Mouse (Mus musculus) forebrain, postnatal 0 days (tissue): ENCODE measurements at regions not wholly inside any gene's neighbourhood (a gene's known extent, or its start where the extent isn't known, plus 50 kb on each side); places are given as distances from the start of the nearest gene placed in this dataset.

Experiments used
- ATAC-seq: fragments of 200-750 bp; cut with Nextera tagmentation; 2 replicates; pipeline ENCODE4 v1.8.0; 2017; ENCODE audit warnings: mild to moderate bottlenecking, moderate library complexity
- DNase-seq: peaks from one replicate; pipeline ENCODE4 v3.0.0-alpha.2; 2015
- H3K27ac ChIP-seq: fragments of 300-500 bp; sonication (generic); 2 replicates; pipeline ENCODE4 v1.5.1; 2014; ENCODE audit warnings: low read depth, mild to moderate bottlenecking, antibody characterized with exemption, low read length, moderate library complexity, mixed read lengths
- H3K27me3 ChIP-seq: fragments of 300-500 bp; sonication (generic); 2 replicates; pipeline ENCODE4 v1.6.1; 2014; ENCODE audit warnings: mild to moderate bottlenecking, low read length, mixed read lengths; ENCODE audit not compliant: insufficient read depth
- H3K36me3 ChIP-seq: fragments of 300-500 bp; sonication (generic); 2 replicates; pipeline ENCODE4 v1.6.1; 2014; ENCODE audit warnings: mild to moderate bottlenecking, moderate library complexity; ENCODE audit not compliant: insufficient read depth
- H3K4me1 ChIP-seq: fragments of 300-500 bp; sonication (generic); 2 replicates; pipeline ENCODE4 v1.6.1; 2014; ENCODE audit warnings: antibody characterized with exemption; ENCODE audit not compliant: insufficient read depth
- H3K4me2 ChIP-seq: fragments of 300-500 bp; sonication (generic); 2 replicates; pipeline ENCODE4 v1.6.1; 2014; ENCODE audit warnings: low read depth, mild to moderate bottlenecking, moderate library complexity
- H3K4me3 ChIP-seq: fragments of 300-500 bp; sonication (generic); 2 replicates; pipeline ENCODE4 v1.5.1; 2014; ENCODE audit warnings: low read depth, low read length, mixed read lengths
- H3K9ac ChIP-seq: fragments of 300-500 bp; sonication (generic); 2 replicates; pipeline ENCODE4 v1.6.1; 2014; ENCODE audit warnings: mild to moderate bottlenecking
- H3K9me3 ChIP-seq: fragments of 300-500 bp; sonication (generic); 2 replicates; pipeline ENCODE4 v1.6.1; 2016; ENCODE audit warnings: low read length
- CTCF ChIP-seq: sonication (generic); IDR thresholded peaks from 2 replicates; pipeline ENCODE4 v1.5.1; 2016; ENCODE audit warnings: antibody characterized with exemption, control low read depth, low read depth
- WGBS: fragments of 180-500 bp; shearing (Covaris S2); extraction: QIAGEN DNeasy Blood & Tissue Kit; methylation state at CpG from one replicate; pipeline ENCODE4 v1.1.7; 2014; 5-methylcytosine and 5-hydroxymethylcytosine counted together

DNA sequence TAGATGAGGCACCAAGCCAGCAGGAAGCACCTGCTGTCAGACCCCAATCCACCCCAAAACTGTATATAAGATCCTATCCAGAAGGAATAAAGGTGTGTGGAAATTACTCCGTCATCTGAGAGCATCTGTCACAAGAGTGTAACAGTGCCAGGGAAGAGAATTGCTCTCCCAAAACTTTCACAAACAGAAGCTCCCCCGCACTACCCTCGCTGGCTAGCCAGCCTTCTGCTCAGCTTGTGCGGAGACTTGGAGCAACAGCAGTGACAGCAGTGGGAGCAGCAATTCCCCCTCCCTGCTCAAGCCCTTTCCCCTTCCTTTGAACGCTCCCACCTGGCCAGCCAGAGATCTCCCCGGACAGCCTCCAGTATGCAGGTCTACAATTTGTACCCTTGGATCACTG lies 136.9 kb downstream of the Cd55b start:
- TF ChIP-seq CTCF = no peak
- H3K4me2 ChIP-seq = no peak overlapping the region
- no peak overlapping the region for H3K4me3 ChIP-seq
- H3K4me1 ChIP-seq = no peaks in the 10 kb centered on the region
- H3K27me3 ChIP-seq = no peaks in the 10 kb centered on the region
- ATAC-seq = no peak
- no peak overlapping the region for H3K27ac ChIP-seq
- WGBS = 63% methylated on average over 6 of the region's 6 CpGs
- H3K9ac ChIP-seq = no peak overlapping the region
- no peaks in the 10 kb centered on the region for H3K9me3 ChIP-seq
- DNase-seq = no peak
- H3K36me3 ChIP-seq = no peaks in the 10 kb centered on the region

DNA sequence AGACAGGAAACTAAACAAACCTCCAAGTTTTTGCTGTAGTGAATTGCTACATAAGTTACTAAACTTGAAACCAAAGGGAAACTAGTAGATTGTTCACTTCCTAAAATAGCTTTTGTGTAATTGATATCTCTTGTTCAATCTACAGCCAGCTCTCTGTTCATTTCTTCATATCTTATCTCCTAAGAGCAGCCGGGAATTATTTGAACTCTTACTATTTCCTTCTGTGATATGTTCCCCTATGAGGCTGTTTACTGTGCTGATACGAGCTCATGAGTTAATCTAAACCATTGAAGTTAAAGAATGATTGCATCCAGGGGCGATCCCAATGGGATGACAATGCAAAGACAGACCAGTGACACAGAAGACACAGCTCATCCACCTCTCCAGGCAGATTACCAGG lies 140.7 kb downstream of the Cd55b start:
- Histone ChIP-seq H3K4me1 (no peaks in the 10 kb centered on the region), H3K9ac (no peak overlapping the region), H3K27ac (no peak overlapping the region), H3K9me3 (no peaks in the 10 kb centered on the region), H3K4me2 (no peak overlapping the region), H3K27me3 (no peaks in the 10 kb centered on the region), H3K4me3 (no peak overlapping the region), H3K36me3 (no peaks in the 10 kb centered on the region)
- no peak for ATAC-seq
- no peak for DNase-seq
- no peak for TF ChIP-seq CTCF
- WGBS = 76% methylated on average over 3 of the region's 3 CpGs

DNA sequence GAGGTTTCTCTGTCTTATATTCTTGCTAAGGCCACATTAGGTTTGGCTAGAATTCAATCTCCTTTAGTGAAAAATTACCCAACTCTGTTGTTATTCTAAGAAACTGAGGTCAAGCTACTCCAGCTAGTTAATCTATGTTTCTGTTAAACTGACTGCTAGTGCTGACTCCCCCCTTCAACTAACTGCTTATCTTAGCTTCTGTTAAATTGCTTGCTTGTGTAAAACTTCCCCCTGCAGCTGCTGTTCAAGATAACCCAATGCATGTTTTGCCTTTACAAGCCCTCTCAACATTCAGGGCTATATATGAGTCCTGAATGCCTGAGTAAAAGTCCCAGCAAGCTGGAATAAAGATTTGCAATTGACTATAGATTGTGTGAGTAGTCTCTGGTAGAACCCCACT lies 143.6 kb downstream of the Cd55b start:
- Histone ChIP-seq H3K4me1 (no peaks in the 10 kb centered on the region), H3K4me2 (no peak overlapping the region), H3K9me3 (no peaks in the 10 kb centered on the region), H3K36me3 (no peaks in the 10 kb centered on the region), H3K27ac (no peak overlapping the region), H3K9ac (no peak overlapping the region), H3K4me3 (no peak overlapping the region), H3K27me3 (no peaks in the 10 kb centered on the region)
- no peak for ATAC-seq
- no peak for TF ChIP-seq CTCF
- no peak for DNase-seq

DNA sequence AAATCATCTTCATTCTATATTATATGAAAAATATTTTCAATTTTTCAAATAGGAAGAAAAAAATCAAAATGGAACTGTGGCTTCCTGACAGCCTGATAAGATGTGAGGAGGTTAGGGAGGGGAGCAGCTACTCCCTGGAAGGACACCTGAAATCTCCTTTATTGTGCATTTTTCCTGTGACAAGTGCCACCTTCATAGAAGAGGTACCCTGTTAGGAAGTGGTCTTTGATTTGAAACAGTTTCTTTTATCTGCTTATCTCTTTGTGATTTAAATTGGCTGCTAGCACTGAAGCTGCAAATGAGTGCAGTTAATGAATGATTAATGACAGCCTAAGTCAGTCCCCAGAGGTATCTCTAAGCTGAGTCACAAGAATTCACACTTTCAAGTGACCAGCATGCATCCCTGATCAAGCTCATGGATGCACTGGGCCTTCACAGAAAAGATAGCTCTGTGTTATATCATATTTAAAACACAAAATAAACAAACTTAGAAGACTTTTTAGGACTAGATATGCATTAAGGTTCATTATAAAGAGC lies 144.7 kb downstream of the Cd55b start:
- no peak for TF ChIP-seq CTCF
- H3K4me1 ChIP-seq = no peaks in the 10 kb centered on the region
- H3K36me3 ChIP-seq = no peaks in the 10 kb centered on the region
- H3K27me3 ChIP-seq = no peaks in the 10 kb centered on the region
- H3K9ac ChIP-seq = no peak overlapping the region
- DNase-seq (no peak), ATAC-seq (no peak)
- H3K9me3 ChIP-seq = no peaks in the 10 kb centered on the region
- H3K4me3 ChIP-seq = no peak overlapping the region
- no peak overlapping the region for H3K4me2 ChIP-seq
- H3K27ac ChIP-seq = no peak overlapping the region

DNA sequence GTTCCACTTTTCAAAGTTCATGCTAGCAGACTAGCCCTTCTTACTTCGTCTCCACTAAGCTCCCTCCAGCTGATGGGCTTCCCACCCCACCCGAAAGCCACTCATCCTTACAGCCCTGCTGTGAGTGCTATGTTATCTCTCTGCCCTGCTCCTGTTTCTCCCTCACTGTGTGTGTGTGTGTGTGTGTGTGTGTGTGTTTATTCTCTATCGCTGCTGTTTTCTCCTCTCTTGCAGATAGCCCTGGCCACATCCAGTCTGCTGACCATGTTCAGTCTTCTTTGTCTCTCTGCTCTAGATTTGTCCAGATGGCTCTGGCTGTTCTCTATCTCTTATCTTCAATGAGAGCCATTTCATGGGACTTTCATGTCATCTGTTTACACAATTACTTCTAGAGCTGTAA lies 145.9 kb downstream of the Cd55b start:
- Histone ChIP-seq H3K4me2 (no peak overlapping the region), H3K9me3 (no peaks in the 10 kb centered on the region), H3K27me3 (no peaks in the 10 kb centered on the region), H3K27ac (no peak overlapping the region), H3K9ac (no peak overlapping the region), H3K4me3 (no peak overlapping the region), H3K4me1 (no peaks in the 10 kb centered on the region), H3K36me3 (no peaks in the 10 kb centered on the region)
- DNase-seq = no peak
- WGBS = 79% methylated on average over 3 of the region's 3 CpGs
- ATAC-seq = no peak
- TF ChIP-seq CTCF = no peak

DNA sequence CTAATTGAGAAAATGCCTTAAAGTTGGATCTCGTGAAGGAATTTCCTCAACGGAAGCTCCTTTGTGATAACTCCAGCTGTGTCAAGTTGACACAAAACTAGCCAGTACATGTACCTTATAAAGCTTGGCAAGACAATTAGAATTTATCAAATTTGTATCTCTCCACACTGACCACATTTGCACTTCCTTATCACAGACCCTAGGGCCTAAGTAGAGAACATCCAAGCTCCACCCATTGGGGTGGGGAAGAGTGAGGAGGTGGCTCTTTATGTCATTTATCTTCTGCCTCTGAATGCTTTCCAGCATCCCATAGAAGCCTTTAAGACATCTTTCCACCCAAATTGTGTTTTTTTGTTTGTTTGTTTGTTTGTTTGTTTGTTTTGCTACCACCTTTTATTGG lies 146.8 kb downstream of the Cd55b start:
- 78% methylated on average over 2 of the region's 2 CpGs for WGBS
- ATAC-seq = no peak

DNA sequence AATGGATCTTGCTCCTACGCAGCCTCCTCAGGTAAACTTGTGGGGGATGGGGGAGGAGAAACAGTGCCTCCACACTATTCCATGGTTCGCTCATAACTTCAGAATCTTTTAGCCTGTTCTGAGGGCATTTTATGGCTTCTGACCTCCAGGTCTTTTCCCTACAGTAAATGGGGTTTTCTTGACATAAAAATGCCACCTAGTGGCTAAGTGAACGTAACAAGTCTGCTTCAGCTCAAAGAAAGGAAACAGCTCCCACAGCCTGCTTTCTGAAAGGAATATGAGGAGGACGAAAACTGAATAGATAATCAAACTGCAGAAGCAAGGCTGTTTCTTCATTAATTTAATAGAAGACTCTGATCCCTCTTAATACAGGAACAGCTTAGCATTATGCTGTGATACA lies 148.3 kb downstream of the Cd55b start:
- Histone ChIP-seq H3K4me2 (no peak overlapping the region), H3K4me3 (no peak overlapping the region), H3K27ac (no peak overlapping the region), H3K27me3 (no peaks in the 10 kb centered on the region), H3K4me1 (no peaks in the 10 kb centered on the region), H3K9ac (no peak overlapping the region), H3K36me3 (no peaks in the 10 kb centered on the region), H3K9me3 (no peaks in the 10 kb centered on the region)
- WGBS = 55% methylated on average over 4 of the region's 4 CpGs
- TF ChIP-seq CTCF = peak; percentile 56
- DNase-seq = peak; percentile 35
- ATAC-seq = no peak

More for the DNA sequence above, 146.8 kb downstream of the Cd55b start:
- Histone ChIP-seq H3K4me2 (no peak overlapping the region), H3K9ac (no peak overlapping the region), H3K9me3 (no peaks in the 10 kb centered on the region), H3K4me1 (no peaks in the 10 kb centered on the region), H3K27ac (no peak overlapping the region), H3K36me3 (no peaks in the 10 kb centered on the region), H3K27me3 (no peaks in the 10 kb centered on the region), H3K4me3 (no peak overlapping the region)
- no peak for TF ChIP-seq CTCF
- no peak for DNase-seq

DNA sequence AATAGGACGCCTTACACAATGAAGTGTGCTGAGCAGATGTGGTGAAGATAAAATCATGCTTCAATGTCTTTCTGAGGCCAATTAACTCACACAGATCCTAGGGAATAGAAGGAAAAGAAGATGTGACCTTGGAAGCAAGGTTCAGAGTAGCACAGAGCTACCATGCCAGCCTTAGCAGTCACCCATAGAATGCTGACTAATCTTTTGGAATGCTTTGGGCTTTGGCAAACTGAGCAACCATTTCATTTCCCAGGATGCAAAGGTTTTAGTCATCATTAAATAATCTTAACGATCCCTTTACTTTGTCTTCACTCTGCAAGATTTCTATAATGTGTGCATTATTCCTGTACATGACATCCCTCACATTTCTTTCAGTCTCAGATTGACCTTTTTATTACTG lies 152.4 kb downstream of the Cd55b start:
- Histone ChIP-seq H3K9ac (no peak overlapping the region), H3K9me3 (no peaks in the 10 kb centered on the region), H3K4me3 (no peak overlapping the region), H3K27ac (no peak overlapping the region), H3K4me1 (no peaks in the 10 kb centered on the region), H3K4me2 (no peak overlapping the region), H3K27me3 (no peaks in the 10 kb centered on the region), H3K36me3 (no peaks in the 10 kb centered on the region)
- TF ChIP-seq CTCF = no peak
- DNase-seq = no peak
- 73% methylated on average over 2 of the region's 2 CpGs for WGBS
- ATAC-seq = no peak
